Mouse (Mus musculus) CH12.LX (cell line): Measurements from ENCODE around the gene Gm43191.

Experiments
- CTCF ChIP-seq, 2 experiments: IDR thresholded peaks in 1 of 2; conservative IDR thresholded peaks in 1 of 2; 2 replicates each; pipeline ENCODE4 v1.5.1; 2011 to 2012; ENCODE audit warnings: low read depth in 2 of 2, low read length in 2 of 2, improper control_type of control experiment in 1 of 2, inconsistent platforms in 1 of 2, mild to moderate bottlenecking in 1 of 2, moderate library complexity in 1 of 2
- EP300 ChIP-seq: IDR thresholded peaks from 2 replicates; pipeline ENCODE4 v1.6.1; 2011; ENCODE audit warnings: low read length, improper control_type of control experiment
- JUN ChIP-seq: IDR thresholded peaks from 2 replicates; pipeline ENCODE4 v1.6.1; 2011; ENCODE audit warnings: low read depth, mild to moderate bottlenecking, low read length, improper control_type of control experiment, moderate library complexity; ENCODE audit not compliant: insufficient read depth
- MAX ChIP-seq: IDR thresholded peaks from 2 replicates; pipeline ENCODE4 v1.6.1; 2011; ENCODE audit warnings: low read length, improper control_type of control experiment
- MEF2A ChIP-seq: IDR thresholded peaks from 2 replicates; pipeline ENCODE4 v1.6.1; 2014; ENCODE audit warnings: low read depth, mild to moderate bottlenecking, inconsistent platforms, low read length, improper control_type of control experiment, borderline replicate concordance
- POLR2A ChIP-seq: IDR thresholded peaks from 2 replicates; pipeline ENCODE4 v1.6.1; 2011; ENCODE audit warnings: low read depth, mild to moderate bottlenecking, improper control_type of control experiment, low read length
- RCOR1 ChIP-seq: conservative IDR thresholded peaks from 2 replicates; pipeline ENCODE4 v1.6.1; 2012; ENCODE audit warnings: low read depth, mild to moderate bottlenecking, inconsistent platforms, low read length, improper control_type of control experiment
- TCF12 ChIP-seq: IDR thresholded peaks from 2 replicates; pipeline ENCODE4 v1.6.1; 2014; ENCODE audit warnings: low read depth, mild to moderate bottlenecking, inconsistent platforms, low read length, improper control_type of control experiment

GRCm38 (mm10) chr3:116631459-116631858, 49.6 kb downstream of the Gm43191 start:
- no peak for TF ChIP-seq CTCF (conservative IDR thresholded peaks at IDR 0.05 in 1 of 2, IDR thresholded peaks at IDR 0.05 in 1 of 2; ENCODE audit: low read depth in 2 of 2, low read length in 2 of 2)
- TF ChIP-seq RCOR1 = no peak
- no peak for TF ChIP-seq MEF2A
- no peak for TF ChIP-seq EP300
- TF ChIP-seq POLR2A = no peak
- TF ChIP-seq JUN = no peak
- TF ChIP-seq MAX = no peak
- TF ChIP-seq TCF12 = no peak
